Mouse (Mus musculus): ENCODE data around the gene Ptpdc1. TPM values are rescaled to one million over a fixed set of nuclear protein-coding genes. Genes with fewer than 3 reads are reported as not detected.
A peak's percentile ranks its signal among the peaks of the same experiment; 100 is the strongest.

The Ptpdc1 gene
- polyA plus RNA-seq, 1 experiment from 2014 or later, result 21.6 TPM

DNA sequence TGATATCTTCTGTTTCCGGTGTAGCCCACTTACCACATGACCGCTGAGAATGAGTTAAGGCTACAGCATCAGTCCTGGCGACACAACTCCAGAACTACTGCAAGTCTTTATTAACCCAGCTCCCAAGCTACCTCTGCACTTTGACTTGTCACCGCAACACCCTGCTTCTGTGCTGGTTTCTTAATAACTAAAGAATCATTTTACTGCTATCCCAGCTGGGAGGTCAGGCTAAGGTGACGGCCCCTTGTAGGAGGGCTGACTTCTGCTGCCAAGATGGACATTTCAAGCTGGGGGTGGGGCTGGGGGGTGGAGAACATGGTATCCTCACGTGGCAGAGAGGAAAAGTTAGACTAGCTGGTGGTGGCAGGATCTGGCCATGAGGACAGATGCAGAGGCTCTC lies 50.7 kb downstream of the Ptpdc1 start:
- Histone ChIP-seq H3K4me2 (replicated peaks) (no peak overlapping the region), H3K27me3 (ENCODE audit: control insufficient read depth, insufficient read depth, low read length) (no peaks in the 10 kb centered on the region), H3K27ac (no peak overlapping the region), H3K4me3 (replicated peaks; ENCODE audit: low read length) (no peak overlapping the region), H3K36me3 (replicated peaks; ENCODE audit: control insufficient read depth, insufficient read depth) (peaks cover 6% of the 10 kb centered on the region), H3K4me1 (replicated peaks; ENCODE audit: control insufficient read depth, insufficient read depth, low read length) (peaks cover 17% of the 10 kb centered on the region), H3K9ac (no peak overlapping the region), H3K9me3 (ENCODE audit: control insufficient read depth, low read length) (no peaks in the 10 kb centered on the region)
- ATAC-seq (ENCODE audit: low FRiP score) (no peak), DNase-seq (ENCODE audit: low spot score) (no peak)
- 72% methylated on average over 6 of the region's 6 CpGs for WGBS

- Histone ChIP-seq H3K4me2 (replicated peaks) (no peak overlapping the region), H3K4me1 (replicated peaks; ENCODE audit: control insufficient read depth, insufficient read depth, low read length) (peaks cover 17% of the 10 kb centered on the region), H3K4me3 (replicated peaks; ENCODE audit: low read length) (no peak overlapping the region), H3K36me3 (replicated peaks; ENCODE audit: control insufficient read depth, insufficient read depth) (peaks cover 4% of the 10 kb centered on the region), H3K27me3 (ENCODE audit: control insufficient read depth, insufficient read depth, low read length) (no peaks in the 10 kb centered on the region), H3K9ac (no peak overlapping the region), H3K27ac (no peak overlapping the region), H3K9me3 (ENCODE audit: control insufficient read depth, low read length) (no peaks in the 10 kb centered on the region)
- WGBS, result 50% methylated on average over 19 of the region's 19 CpGs
- ATAC-seq (ENCODE audit: low FRiP score) (no peak), DNase-seq (ENCODE audit: low spot score) (no peak)
Measured at GRCm38 (mm10) chr13:48573525-48574355, 51.7 kb downstream of the Ptpdc1 start.

GRCm38 (mm10) chr13:48572127-48572526 lies 53.3 kb downstream of the Ptpdc1 start:
- Histone ChIP-seq H3K27ac (no peak overlapping the region), H3K4me1 (replicated peaks; ENCODE audit: control insufficient read depth, insufficient read depth, low read length) (peaks cover 14% of the 10 kb centered on the region), H3K9me3 (ENCODE audit: control insufficient read depth, low read length) (no peaks in the 10 kb centered on the region), H3K4me3 (replicated peaks; ENCODE audit: low read length) (no peak overlapping the region), H3K4me2 (replicated peaks) (no peak overlapping the region), H3K36me3 (replicated peaks; ENCODE audit: control insufficient read depth, insufficient read depth) (no peaks in the 10 kb centered on the region), H3K9ac (no peak overlapping the region), H3K27me3 (ENCODE audit: control insufficient read depth, insufficient read depth, low read length) (no peaks in the 10 kb centered on the region)
- DNase-seq (ENCODE audit: low spot score), result peak; percentile 33
- ATAC-seq (ENCODE audit: low FRiP score), result no peak; the same call in 1 of the 2 replicates
- WGBS, result 87% methylated on average over 1 of the region's 1 CpGs

- Histone ChIP-seq H3K9ac (no peak overlapping the region), H3K4me3 (replicated peaks; ENCODE audit: low read length) (no peak overlapping the region), H3K27me3 (ENCODE audit: control insufficient read depth, insufficient read depth, low read length) (no peaks in the 10 kb centered on the region), H3K4me2 (replicated peaks) (no peak overlapping the region), H3K27ac (no peak overlapping the region), H3K9me3 (ENCODE audit: control insufficient read depth, low read length) (no peaks in the 10 kb centered on the region), H3K4me1 (replicated peaks; ENCODE audit: control insufficient read depth, insufficient read depth, low read length) (peaks cover 13% of the 10 kb centered on the region; the same call in 1 of the 2 replicates), H3K36me3 (replicated peaks; ENCODE audit: control insufficient read depth, insufficient read depth) (no peaks in the 10 kb centered on the region)
- DNase-seq (ENCODE audit: low spot score) (no peak), ATAC-seq (ENCODE audit: low FRiP score) (no peak)
- 78% methylated on average over 5 of the region's 5 CpGs for WGBS
Measured at GRCm38 (mm10) chr13:48571298-48571697, 54.2 kb downstream of the Ptpdc1 start.

DNA sequence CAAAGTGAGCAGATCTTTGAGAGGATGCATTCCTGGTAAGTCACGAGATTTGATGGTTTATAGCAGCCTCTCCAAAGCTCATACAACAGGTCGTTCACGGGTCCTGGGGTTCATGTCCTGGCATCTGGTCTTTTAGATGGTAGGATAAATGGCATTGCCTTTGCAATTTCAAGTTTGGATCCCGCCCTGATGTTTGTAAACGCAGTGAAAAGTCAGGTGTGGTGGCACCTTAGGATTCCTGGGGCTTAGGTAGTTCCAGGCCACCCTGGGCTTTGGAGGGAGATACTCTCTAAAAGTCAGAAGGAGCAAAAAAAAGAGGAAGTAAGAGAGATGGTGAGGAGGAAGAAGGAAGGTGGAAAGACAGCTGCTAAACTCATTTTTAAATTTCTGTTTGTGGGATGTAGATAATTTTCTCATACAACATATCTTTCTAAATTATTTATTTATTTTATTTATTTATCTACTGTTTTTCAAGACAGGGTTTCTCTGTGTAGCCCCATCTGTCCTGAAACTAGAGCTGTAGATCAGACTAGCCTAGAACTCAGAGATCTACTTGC lies 55.8 kb downstream of the Ptpdc1 start:
- no peaks in the 10 kb centered on the region for H3K9me3 ChIP-seq (ENCODE audit: control insufficient read depth, low read length)
- no peak overlapping the region for H3K9ac ChIP-seq
- no peak for DNase-seq (ENCODE audit: low spot score)
- H3K27ac ChIP-seq, result no peak overlapping the region
- no peaks in the 10 kb centered on the region for H3K36me3 ChIP-seq (replicated peaks; ENCODE audit: control insufficient read depth, insufficient read depth)
- H3K4me1 ChIP-seq (replicated peaks; ENCODE audit: control insufficient read depth, insufficient read depth, low read length), result peaks cover 18% of the 10 kb centered on the region; the same call in 1 of the 2 replicates
- ATAC-seq (ENCODE audit: low FRiP score), result no peak
- 82% methylated on average over 5 of the region's 5 CpGs for WGBS
- H3K4me2 ChIP-seq (replicated peaks), result no peak overlapping the region
- H3K27me3 ChIP-seq (ENCODE audit: control insufficient read depth, insufficient read depth, low read length), result no peaks in the 10 kb centered on the region
- H3K4me3 ChIP-seq (replicated peaks; ENCODE audit: low read length), result no peak overlapping the region

DNA sequence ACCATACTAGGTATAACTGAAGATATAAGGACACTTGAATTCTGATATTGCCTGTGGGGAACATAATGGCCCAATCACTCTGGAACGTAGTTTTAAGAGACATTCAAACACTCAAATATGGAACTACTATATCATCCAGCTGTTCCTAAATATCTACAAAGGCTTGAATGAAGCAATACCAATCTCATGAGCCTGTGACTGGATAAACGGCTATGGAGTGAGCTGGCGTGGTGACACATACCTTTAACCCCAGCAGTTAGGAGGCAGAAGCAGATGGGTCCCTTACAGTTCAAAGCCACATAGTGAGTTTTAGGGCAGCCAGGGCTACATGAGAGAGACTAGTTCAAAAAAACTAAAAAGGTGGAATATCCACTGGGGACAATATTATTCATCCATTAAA lies 57.8 kb downstream of the Ptpdc1 start:
- H3K4me2 ChIP-seq (replicated peaks), result no peak overlapping the region
- H3K4me1 ChIP-seq (replicated peaks; ENCODE audit: control insufficient read depth, insufficient read depth, low read length), result 0 out of 2 replicates have a peak, but pooled peaks cover 8% of the 10 kb centered on the region
- no peaks in the 10 kb centered on the region for H3K36me3 ChIP-seq (replicated peaks; ENCODE audit: control insufficient read depth, insufficient read depth)
- H3K9me3 ChIP-seq (ENCODE audit: control insufficient read depth, low read length), result no peaks in the 10 kb centered on the region
- no peaks in the 10 kb centered on the region for H3K27me3 ChIP-seq (ENCODE audit: control insufficient read depth, insufficient read depth, low read length)
- H3K9ac ChIP-seq, result no peak overlapping the region
- no peak overlapping the region for H3K4me3 ChIP-seq (replicated peaks; ENCODE audit: low read length)
- no peak for ATAC-seq (ENCODE audit: low FRiP score)
- H3K27ac ChIP-seq, result no peak overlapping the region
- WGBS, result 85% methylated on average over 3 of the region's 3 CpGs
- no peak for DNase-seq (ENCODE audit: low spot score)

GRCm38 (mm10) chr13:48566116-48566935 lies 59.1 kb downstream of the Ptpdc1 start:
- ATAC-seq (ENCODE audit: low FRiP score) (peak; percentile 60; the same call in 1 of the 2 replicates), DNase-seq (ENCODE audit: low spot score) (peak; percentile 76)
- H3K9me3 ChIP-seq (ENCODE audit: control insufficient read depth, low read length), result no peaks in the 10 kb centered on the region
- H3K9ac ChIP-seq, result no peak overlapping the region
- H3K36me3 ChIP-seq (replicated peaks; ENCODE audit: control insufficient read depth, insufficient read depth), result no peaks in the 10 kb centered on the region
- WGBS, result 19% methylated on average over 13 of the region's 13 CpGs
- no peaks in the 10 kb centered on the region for H3K27me3 ChIP-seq (ENCODE audit: control insufficient read depth, insufficient read depth, low read length)
- no peak overlapping the region for H3K4me2 ChIP-seq (replicated peaks)
- no peak overlapping the region for H3K4me3 ChIP-seq (replicated peaks; ENCODE audit: low read length)
- H3K27ac ChIP-seq, result peak overlapping the region; percentile 70
- H3K4me1 ChIP-seq (replicated peaks; ENCODE audit: control insufficient read depth, insufficient read depth, low read length), result 0 out of 2 replicates have a peak, but pooled peaks cover 8% of the 10 kb centered on the region

- no peaks in the 10 kb centered on the region for H3K36me3 ChIP-seq (replicated peaks; ENCODE audit: control insufficient read depth, insufficient read depth)
- 0 out of 2 replicates have a peak, but pooled peaks cover 8% of the 10 kb centered on the region for H3K4me1 ChIP-seq (replicated peaks; ENCODE audit: control insufficient read depth, insufficient read depth, low read length)
- no peaks in the 10 kb centered on the region for H3K9me3 ChIP-seq (ENCODE audit: control insufficient read depth, low read length)
- 0 out of 2 replicates have a peak overlapping the region, but pooled peaks have one; percentile 70 for H3K27ac ChIP-seq
- no peak for DNase-seq (ENCODE audit: low spot score)
- no peak for ATAC-seq (ENCODE audit: low FRiP score)
- no peak overlapping the region for H3K4me3 ChIP-seq (replicated peaks; ENCODE audit: low read length)
- no peak overlapping the region for H3K9ac ChIP-seq
- no peak overlapping the region for H3K4me2 ChIP-seq (replicated peaks)
- 88% methylated on average over 5 of the region's 5 CpGs for WGBS
- no peaks in the 10 kb centered on the region for H3K27me3 ChIP-seq (ENCODE audit: control insufficient read depth, insufficient read depth, low read length)
Measured at GRCm38 (mm10) chr13:48564881-48565600, 60.4 kb downstream of the Ptpdc1 start.

All from hindbrain, embryonic 14.5 days (tissue).